Mouse (Mus musculus): ENCODE measurements at regions not wholly inside any gene's neighbourhood (a gene's known extent, or its start where the extent isn't known, plus 50 kb on each side); places are given as distances from the start of the nearest gene placed in this dataset.

- no peak for ATAC-seq
- H3K36me3 ChIP-seq (replicated peaks; ENCODE audit: insufficient read depth, low read length), result no peaks in the 10 kb centered on the region
- no peak for DNase-seq
- no peaks in the 10 kb centered on the region for H3K4me1 ChIP-seq (ENCODE audit: insufficient read depth)
- no peak overlapping the region for H3K27ac ChIP-seq (ENCODE audit: low read depth)
- no peaks in the 10 kb centered on the region for H3K9me3 ChIP-seq (ENCODE audit: low read length)
- no peak overlapping the region for H3K4me3 ChIP-seq (ENCODE audit: low read depth, low read length)
- H3K27me3 ChIP-seq (ENCODE audit: insufficient read depth, low read length), result no peaks in the 10 kb centered on the region
- 81% methylated on average over 15 of the region's 15 CpGs for WGBS (ENCODE audit: insufficient replicate concordance)
- H3K9ac ChIP-seq (replicated peaks), result no peak overlapping the region
- TF ChIP-seq CTCF (IDR thresholded peaks at IDR 0.05; ENCODE audit: low read depth) (no peak), EP300 (IDR thresholded peaks at IDR 0.05; ENCODE audit: low read depth) (no peak)
- no peak overlapping the region for H3K4me2 ChIP-seq (ENCODE audit: low read depth, low read length)
Measured at GRCm38 (mm10) chr5:77672073-77672924, 264.5 kb upstream of the Igfbp7 start.

- no peak for TF ChIP-seq EP300 (IDR thresholded peaks at IDR 0.05; ENCODE audit: low read depth)
- no peak for TF ChIP-seq CTCF (IDR thresholded peaks at IDR 0.05; ENCODE audit: low read depth)
- H3K4me3 ChIP-seq (ENCODE audit: low read depth, low read length), result no peak overlapping the region
- H3K36me3 ChIP-seq (replicated peaks; ENCODE audit: insufficient read depth, low read length), result no peaks in the 10 kb centered on the region
- no peaks in the 10 kb centered on the region for H3K27me3 ChIP-seq (ENCODE audit: insufficient read depth, low read length)
- no peak for ATAC-seq
- no peak for DNase-seq
- H3K9me3 ChIP-seq (ENCODE audit: low read length), result no peaks in the 10 kb centered on the region
- H3K4me2 ChIP-seq (ENCODE audit: low read depth, low read length), result no peak overlapping the region
- no peak overlapping the region for H3K9ac ChIP-seq (replicated peaks)
- H3K27ac ChIP-seq (ENCODE audit: low read depth), result no peak overlapping the region
- 58% methylated on average over 3 of the region's 3 CpGs for WGBS (ENCODE audit: insufficient replicate concordance)
- H3K4me1 ChIP-seq (ENCODE audit: insufficient read depth), result no peaks in the 10 kb centered on the region
Measured at GRCm38 (mm10) chr5:77663096-77663495, 255.3 kb upstream of the Igfbp7 start.

GRCm38 (mm10) chr5:77659016-77659415, 251.2 kb upstream of the Igfbp7 start:
- no peak for TF ChIP-seq EP300 (IDR thresholded peaks at IDR 0.05; ENCODE audit: low read depth)
- no peak for TF ChIP-seq CTCF (IDR thresholded peaks at IDR 0.05; ENCODE audit: low read depth)

GRCm38 (mm10) chr5:77644651-77645050, 236.8 kb upstream of the Igfbp7 start:
- Histone ChIP-seq H3K36me3 (replicated peaks; ENCODE audit: insufficient read depth, low read length) (no peaks in the 10 kb centered on the region), H3K27me3 (ENCODE audit: insufficient read depth, low read length) (no peaks in the 10 kb centered on the region), H3K4me2 (ENCODE audit: low read depth, low read length) (no peak overlapping the region), H3K4me3 (ENCODE audit: low read depth, low read length) (no peak overlapping the region), H3K9me3 (ENCODE audit: low read length) (no peaks in the 10 kb centered on the region), H3K4me1 (ENCODE audit: insufficient read depth) (no peaks in the 10 kb centered on the region), H3K9ac (replicated peaks) (no peak overlapping the region), H3K27ac (ENCODE audit: low read depth) (no peak overlapping the region)
- whole genome bisulfite sequencing (ENCODE audit: insufficient replicate concordance), result 84% methylated on average over 5 of the region's 5 CpGs
- ATAC-seq, result no peak
- DNase-seq, result no peak
- no peak for TF ChIP-seq EP300 (IDR thresholded peaks at IDR 0.05; ENCODE audit: low read depth)

More at GRCm38 (mm10) chr5:77659016-77659415, 251.2 kb upstream of the Igfbp7 start:
- Histone ChIP-seq H3K9me3 (ENCODE audit: low read length) (no peaks in the 10 kb centered on the region), H3K4me3 (ENCODE audit: low read depth, low read length) (no peak overlapping the region), H3K27me3 (ENCODE audit: insufficient read depth, low read length) (no peaks in the 10 kb centered on the region), H3K4me2 (ENCODE audit: low read depth, low read length) (no peak overlapping the region), H3K27ac (ENCODE audit: low read depth) (no peak overlapping the region), H3K36me3 (replicated peaks; ENCODE audit: insufficient read depth, low read length) (no peaks in the 10 kb centered on the region), H3K9ac (replicated peaks) (no peak overlapping the region), H3K4me1 (ENCODE audit: insufficient read depth) (no peaks in the 10 kb centered on the region)
- DNase-seq, result no peak
- WGBS (ENCODE audit: insufficient replicate concordance), result 85% methylated on average over 6 of the region's 6 CpGs
- no peak for ATAC-seq

GRCm38 (mm10) chr5:77620402-77620801, 212.6 kb upstream of the Igfbp7 start:
- DNase-seq (no peak), ATAC-seq (no peak)
- Histone ChIP-seq H3K27me3 (ENCODE audit: insufficient read depth, low read length) (no peaks in the 10 kb centered on the region), H3K4me1 (ENCODE audit: insufficient read depth) (no peaks in the 10 kb centered on the region), H3K4me2 (ENCODE audit: low read depth, low read length) (no peak overlapping the region), H3K9me3 (ENCODE audit: low read length) (no peaks in the 10 kb centered on the region), H3K27ac (ENCODE audit: low read depth) (no peak overlapping the region), H3K36me3 (replicated peaks; ENCODE audit: insufficient read depth, low read length) (no peaks in the 10 kb centered on the region), H3K9ac (replicated peaks) (no peak overlapping the region), H3K4me3 (ENCODE audit: low read depth, low read length) (no peak overlapping the region)
- 65% methylated on average over 4 of the region's 4 CpGs for WGBS (ENCODE audit: insufficient replicate concordance)
- no peak for TF ChIP-seq EP300 (IDR thresholded peaks at IDR 0.05; ENCODE audit: low read depth)
- no peak for TF ChIP-seq CTCF (IDR thresholded peaks at IDR 0.05; ENCODE audit: low read depth)

- no peaks in the 10 kb centered on the region for H3K27me3 ChIP-seq (ENCODE audit: insufficient read depth, low read length)
- H3K27ac ChIP-seq (ENCODE audit: low read depth), result no peak overlapping the region
- 78% methylated on average over 6 of the region's 6 CpGs for WGBS (ENCODE audit: insufficient replicate concordance)
- H3K9me3 ChIP-seq (ENCODE audit: low read length), result no peaks in the 10 kb centered on the region
- H3K36me3 ChIP-seq (replicated peaks; ENCODE audit: insufficient read depth, low read length), result no peaks in the 10 kb centered on the region
- DNase-seq (no peak), ATAC-seq (no peak)
- no peak overlapping the region for H3K4me2 ChIP-seq (ENCODE audit: low read depth, low read length)
- H3K4me1 ChIP-seq (ENCODE audit: insufficient read depth), result no peaks in the 10 kb centered on the region
- TF ChIP-seq CTCF (IDR thresholded peaks at IDR 0.05; ENCODE audit: low read depth) (no peak), EP300 (IDR thresholded peaks at IDR 0.05; ENCODE audit: low read depth) (no peak)
- H3K4me3 ChIP-seq (ENCODE audit: low read depth, low read length), result no peak overlapping the region
- H3K9ac ChIP-seq (replicated peaks), result no peak overlapping the region
Measured at GRCm38 (mm10) chr5:77610496-77610895, 202.7 kb upstream of the Igfbp7 start.

All from liver, postnatal 0 days (tissue).